Mouse (Mus musculus): ENCODE measurements around the gene Dst.
A peak's percentile ranks its signal among the peaks of the same experiment; 100 is the strongest.

DNA sequence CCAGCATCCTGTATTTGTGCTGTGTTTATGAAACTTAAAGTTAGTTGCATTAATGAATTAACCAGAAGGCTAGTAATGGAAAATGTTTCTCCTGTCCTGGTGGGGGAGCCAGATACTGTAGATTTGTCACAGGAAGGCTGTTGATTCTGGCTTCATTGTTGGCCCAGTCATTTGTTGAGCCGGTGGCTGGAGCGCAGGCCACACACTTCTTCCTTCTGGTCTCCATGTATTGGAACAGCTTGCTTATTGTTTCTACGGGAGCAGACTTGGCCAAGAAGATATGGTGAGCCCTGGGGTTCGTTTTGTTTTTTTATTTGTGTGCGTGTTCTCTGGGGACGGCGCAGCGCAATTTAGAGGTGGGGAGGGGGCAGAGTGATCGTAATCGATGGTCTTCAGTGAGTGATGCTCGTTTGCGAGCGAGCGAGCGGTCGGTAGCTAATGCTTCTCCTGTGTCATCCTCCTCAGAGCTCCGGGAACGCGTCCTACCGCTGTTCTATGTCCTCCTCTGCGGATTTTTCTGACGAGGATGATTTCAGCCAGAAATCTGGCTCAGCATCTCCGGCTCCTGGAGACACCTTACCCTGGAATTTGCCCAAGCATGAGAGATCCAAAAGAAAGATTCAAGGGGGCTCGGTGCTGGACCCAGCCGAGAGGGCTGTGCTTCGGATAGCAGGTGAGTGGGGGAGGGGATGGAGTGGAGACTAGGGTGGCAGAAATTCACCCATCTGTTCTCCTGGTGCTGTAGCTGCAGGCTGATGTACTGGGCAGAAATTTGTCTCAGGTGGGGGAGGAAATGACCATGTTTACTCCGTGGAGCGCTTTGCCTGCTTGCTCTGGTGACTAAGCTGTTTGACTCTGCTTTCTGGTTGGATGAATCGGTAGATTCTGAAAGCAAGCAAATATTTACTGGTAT is 98.0 kb downstream of the Dst start:
- 0 out of 2 replicates have a peak, but pooled peaks have one; percentile 23 for TF ChIP-seq CTCF (IDR thresholded peaks at IDR 0.05; ENCODE audit: insufficient read depth, low read depth, low read length)
- TF ChIP-seq POLR2A (IDR thresholded peaks at IDR 0.05; ENCODE audit: insufficient read depth, low read depth, low read length): no peak
